Mouse (Mus musculus) ES-E14 (cell line): ENCODE data around the gene Mrpl58.
"Not testable (repeated sequence)": the region's sequence is repeated elsewhere in the genome, so short reads cannot be mapped to it uniquely, and the experiment has no call there.

Source experiments
- HCFC1 ChIP-seq: IDR thresholded peaks from 2 replicates; pipeline ENCODE4 v1.6.1; 2012; ENCODE audit warnings: low read length, inconsistent platforms, borderline replicate concordance; ENCODE audit not compliant: insufficient read depth
- MAFK ChIP-seq: IDR thresholded peaks from 2 replicates; pipeline ENCODE4 v1.6.1; 2014; ENCODE audit warnings: mild to moderate bottlenecking, low read depth, low read length, inconsistent platforms; ENCODE audit not compliant: insufficient read depth
- ZC3H11A ChIP-seq: IDR thresholded peaks from 2 replicates; pipeline ENCODE4 v1.6.1; 2012; ENCODE audit warnings: low read depth, mild to moderate bottlenecking, inconsistent platforms, low read length, borderline replicate concordance

DNA sequence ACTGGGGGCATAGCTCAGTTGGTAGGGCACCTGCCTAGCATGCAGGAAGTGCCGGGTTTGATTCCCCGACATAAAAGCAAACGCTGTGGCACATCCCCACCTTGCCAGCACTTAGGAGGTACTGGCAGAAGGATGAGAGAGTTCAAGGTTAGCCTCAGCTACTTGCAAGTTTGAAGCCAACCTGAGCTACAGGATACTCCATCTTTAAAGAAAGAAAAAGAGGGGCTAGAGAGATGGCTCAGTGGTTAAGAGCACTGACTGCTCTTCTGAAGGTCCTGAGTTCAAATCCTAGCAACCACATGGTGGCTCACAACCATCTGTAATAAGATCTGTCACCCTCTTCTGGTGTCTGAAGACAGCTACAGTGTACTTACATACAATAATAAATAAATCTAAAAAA lies 16.7 kb upstream of the Mrpl58 start:
- not testable (repeated sequence) for TF ChIP-seq MAFK, ZC3H11A, HCFC1
